Mouse (Mus musculus): ENCODE measurements at regions not wholly inside any gene's neighbourhood (a gene's known extent, or its start where the extent isn't known, plus 50 kb on each side); places are given as distances from the start of the nearest gene placed in this dataset.

DNA sequence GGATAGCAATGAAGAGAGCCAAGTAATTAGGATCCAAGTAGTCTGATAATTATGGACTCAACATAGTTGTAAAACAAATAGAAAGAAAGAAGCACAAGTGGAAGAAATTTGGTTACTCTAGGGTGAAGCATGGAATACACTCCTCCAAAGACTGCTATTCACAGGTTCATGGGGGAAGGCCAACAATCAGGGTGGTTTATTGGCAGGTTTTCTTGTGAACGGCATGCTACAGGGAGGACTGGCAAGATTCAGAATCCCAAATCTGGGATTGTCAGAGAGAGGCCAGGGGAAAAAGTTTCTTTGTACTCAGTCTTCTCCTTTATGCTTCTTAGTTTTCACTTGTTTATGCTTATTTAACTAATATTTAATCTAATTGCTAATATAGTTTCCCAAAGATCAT, 437.2 kb upstream of the Tenm4 start:
- TF ChIP-seq NELFE (IDR thresholded peaks at IDR 0.05; ENCODE audit: low read depth, low read length) (no peak), CTCF (conservative IDR thresholded peaks at IDR 0.05 in 1 of 2, IDR thresholded peaks at IDR 0.05 in 1 of 2; ENCODE audit: low read depth in 2 of 2, low read length in 2 of 2) (no peak), MYC (IDR thresholded peaks at IDR 0.05; ENCODE audit: low read depth, low read length) (no peak), PAX5 (IDR thresholded peaks at IDR 0.05; ENCODE audit: low read length) (no peak), USF1 (IDR thresholded peaks at IDR 0.05; ENCODE audit: low read depth, low read length) (no peak), EP300 (IDR thresholded peaks at IDR 0.05; ENCODE audit: low read length) (no peak), MAFK (IDR thresholded peaks at IDR 0.05; ENCODE audit: insufficient replicate concordance, low read length) (no peak), SIN3A (IDR thresholded peaks at IDR 0.05; ENCODE audit: low read length) (no peak), POLR2A (IDR thresholded peaks at IDR 0.05; ENCODE audit: low read depth, low read length) (no peak)
